Mouse (Mus musculus): ENCODE data around the gene Syne4.

DNA sequence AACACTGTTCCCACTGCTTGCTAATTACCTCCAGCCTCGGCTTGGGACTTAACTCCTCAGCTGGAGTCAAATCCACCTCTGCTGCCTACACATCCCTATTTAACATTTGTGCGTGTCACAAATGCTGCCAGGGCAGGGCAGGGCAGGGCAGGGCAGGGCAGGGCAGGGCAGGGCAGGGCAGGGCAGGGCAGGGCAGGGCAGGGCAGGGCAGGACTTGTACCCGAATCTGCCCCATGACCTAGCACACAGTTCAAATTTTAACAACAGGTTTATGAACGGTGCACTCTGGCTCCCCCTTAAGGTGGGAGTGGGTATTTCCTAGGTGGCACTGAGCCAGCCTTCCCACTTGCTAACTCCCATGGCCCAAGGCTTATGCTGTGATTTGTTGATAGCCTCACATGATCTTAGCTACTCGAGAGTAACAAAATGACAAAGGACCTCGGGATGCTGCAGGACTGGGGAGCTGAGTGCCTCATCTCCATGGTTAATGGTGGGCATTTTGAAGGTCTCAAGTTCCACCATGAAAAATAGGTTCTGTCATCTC lies 38.7 kb downstream of the Syne4 start:
- TF ChIP-seq CTCF (IDR thresholded peaks at IDR 0.05; ENCODE audit: control insufficient read depth, insufficient read depth, insufficient read length) (no peak), MYOD1 (IDR thresholded peaks at IDR 0.05; ENCODE audit: control insufficient read depth, insufficient read length, low read depth) (no peak)

Data from C2C12 (cell line).